Mouse (Mus musculus) heart, adult 10 weeks (tissue): ENCODE results near the gene Cyp2a4. TPM values are rescaled to one million over a fixed set of nuclear protein-coding genes. Genes with fewer than 3 reads are reported as not detected.

Experiments
- polyA plus RNA-seq: library from polyadenylated mRNA; stranded (reverse); fragments of 350-450 nt; fragmentation: Illumina TruSeq; extraction: RNeasy Lipid Tissue Mini Kit (QIAGEN cat#74804); gene quantifications from one replicate; pipeline ENCODE4 v1.2.3, GENCODE M21; 2014; ENCODE audit warnings: low read depth, low replicate concordance

The Cyp2a4 gene
- polyA plus RNA-seq, result not detected

DNA sequence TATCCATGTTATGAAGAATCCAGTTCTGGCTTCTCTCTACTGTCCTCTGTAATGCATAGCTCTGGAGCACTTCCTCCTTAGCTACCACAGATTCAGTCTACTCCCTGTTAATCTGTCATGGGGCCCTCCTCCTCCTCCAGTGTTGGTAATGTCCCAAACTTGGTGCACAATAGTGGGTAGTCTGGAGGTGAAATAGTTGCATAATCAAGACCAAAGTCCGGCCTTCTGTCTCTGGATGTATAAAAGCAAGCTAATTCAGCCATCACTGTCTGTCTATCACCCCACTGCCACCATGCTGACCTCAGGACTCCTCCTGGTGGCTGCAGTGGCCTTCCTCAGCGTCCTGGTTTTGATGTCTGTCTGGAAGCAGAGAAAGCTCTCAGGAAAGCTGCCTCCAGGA lies at the start of gene Cyp2a4:
Gene Cyp2a4 (plus strand): TSS at position 244 of the 400 bp plus-strand sequence.

DNA sequence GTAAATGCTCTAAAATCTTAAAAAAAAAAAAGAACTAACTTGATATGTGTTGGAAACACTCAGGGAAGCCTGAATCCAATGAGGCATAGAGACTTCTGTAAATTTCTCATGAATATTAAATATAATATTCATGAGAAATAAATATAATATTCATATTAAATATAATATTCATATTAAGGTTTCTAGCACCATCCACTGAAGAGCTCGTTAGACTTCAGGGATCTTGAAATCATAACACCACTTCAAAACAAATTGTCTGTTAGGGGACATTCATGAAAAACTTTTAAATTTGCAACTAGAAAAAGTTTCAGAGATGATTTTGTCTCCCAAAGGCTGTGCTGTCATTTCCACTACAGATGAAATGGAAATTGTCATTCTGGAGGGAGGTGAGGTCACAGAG lies 46.9 kb upstream of the Cyp2a4 start, which contains the start of gene Vmn1r184:
Gene Vmn1r184 (plus strand): TSS at position 301 of the 400 bp plus-strand sequence.

Other genes with a start within 250 kb of the Cyp2a4 start
- gene Cyp2b13, start 245.7 kb upstream of the Cyp2a4 start, polyA plus RNA-seq, result not detected
- gene Cyp2b9, start 133.8 kb upstream of the Cyp2a4 start, polyA plus RNA-seq, result 0.39 TPM
- gene Vmn1r184, start 46.8 kb upstream of the Cyp2a4 start, polyA plus RNA-seq, result not detected
- gene Nlrp9c, start 96.5 kb downstream of the Cyp2a4 start, polyA plus RNA-seq, result not detected
- not detected for gene Nlrp4a, start 127.9 kb downstream of the Cyp2a4 start, polyA plus RNA-seq
- gene Nlrp9a, start 227.9 kb downstream of the Cyp2a4 start, polyA plus RNA-seq, result not detected